Mouse (Mus musculus): ENCODE results near the gene Itprid1. TPM values are rescaled to one million over a fixed set of nuclear protein-coding genes. Genes with fewer than 3 reads are reported as not detected.

The Itprid1 gene
- total RNA-seq (2021): under 1 TPM in 1 of 2 experiments, not detected in 1; 0.13 TPM
- long read RNA-seq, experiment 1: 0 reads
- long read RNA-seq, experiment 2: 0 reads

GRCm38 (mm10) chr6:55836650-55837320, at the start of gene Itprid1:
TSS of gene Itprid1 (plus strand) at chr6:55836895.
- DNase-seq: no peak

- DNase-seq: no peak
These were observed 47.1 kb upstream of the Itprid1 start for GRCm38 (mm10) chr6:55789557-55789956.

- no peak for DNase-seq
These were observed 44.7 kb upstream of the Itprid1 start for GRCm38 (mm10) chr6:55791852-55792496.

- DNase-seq: no peak
These were observed 44.2 kb upstream of the Itprid1 start for GRCm38 (mm10) chr6:55792536-55792935.

GRCm38 (mm10) chr6:55802686-55803085, 34.0 kb upstream of the Itprid1 start:
- no peak for DNase-seq

- peak; percentile 9 for DNase-seq
These were observed 33.3 kb upstream of the Itprid1 start for GRCm38 (mm10) chr6:55803357-55803756.

- DNase-seq: peak in 1 of 2 experiments; percentile 4
These were observed 32.6 kb upstream of the Itprid1 start for GRCm38 (mm10) chr6:55803991-55804680.

GRCm38 (mm10) chr6:55804681-55805000, 32.1 kb upstream of the Itprid1 start:
- no peak for DNase-seq

GRCm38 (mm10) chr6:55805291-55806137, 31.2 kb upstream of the Itprid1 start:
- DNase-seq: no peak

- no peak for DNase-seq
These were observed 30.2 kb upstream of the Itprid1 start for GRCm38 (mm10) chr6:55806537-55806936.

GRCm38 (mm10) chr6:55808692-55809091, 28.0 kb upstream of the Itprid1 start:
- no peak for DNase-seq

- DNase-seq: no peak
These were observed 25.5 kb upstream of the Itprid1 start for GRCm38 (mm10) chr6:55811153-55811552.

- peak in 1 of 2 experiments; percentile 7 for DNase-seq
These were observed 24.3 kb upstream of the Itprid1 start for GRCm38 (mm10) chr6:55812353-55812752.

- DNase-seq: no peak
These were observed 22.3 kb upstream of the Itprid1 start for GRCm38 (mm10) chr6:55814184-55814926.

GRCm38 (mm10) chr6:55816911-55817310, 19.8 kb upstream of the Itprid1 start:
- no peak for DNase-seq

- no peak for DNase-seq
These were observed 7.0 kb upstream of the Itprid1 start for GRCm38 (mm10) chr6:55829722-55830121.

GRCm38 (mm10) chr6:55852589-55852988, 15.9 kb downstream of the Itprid1 start:
- DNase-seq: no peak

GRCm38 (mm10) chr6:55856085-55856484, 19.4 kb downstream of the Itprid1 start:
- no peak for DNase-seq

- no peak for DNase-seq
These were observed 28.5 kb downstream of the Itprid1 start for GRCm38 (mm10) chr6:55865206-55865605.

GRCm38 (mm10) chr6:55879356-55879960, 42.8 kb downstream of the Itprid1 start:
- DNase-seq: no peak

- DNase-seq: peak in 1 of 2 experiments; percentile 1
These were observed 44.2 kb downstream of the Itprid1 start for GRCm38 (mm10) chr6:55880886-55881285.

Data from heart, adult 18-20 months (tissue).